Mouse (Mus musculus) gastrocnemius, postnatal 4 days (tissue): ENCODE results near the gene Scaf1. TPM values are rescaled to one million over a fixed set of nuclear protein-coding genes. Genes with fewer than 3 reads are reported as not detected.
A peak's percentile ranks its signal among the peaks of the same experiment; 100 is the strongest.

ENCODE experiments used
- DNase-seq, 2 experiments: peaks; one replicate each; pipeline ENCODE4 v3.0.0; 2021 to 2022; ENCODE audit warnings: low spot score in 2 of 2, mixed read lengths in 2 of 2
- long read RNA-seq, 2 experiments: library from polyadenylated mRNA; stranded (forward); transcript quantifications; one replicate each; pipeline ENCODE4 v2.0.0; 2021
- total RNA-seq, 2 experiments: library from RNA; stranded (reverse); gene quantifications; 2 replicates each; pipeline ENCODE4 v1.2.3; 2021

The Scaf1 gene
- 10 to 100 TPM; 74.1 to 76.0 TPM for total RNA-seq
- long read RNA-seq, experiment 1, full-length matches to known transcripts: 9 of 51 reads
- long read RNA-seq, experiment 1, partial matches to known transcripts: 29 of 51 reads
- long read RNA-seq, experiment 1, other reads (novel, unspliced or antisense): 13 of 51 reads
- long read RNA-seq, experiment 2, full-length matches to known transcripts: 10 of 61 reads
- long read RNA-seq, experiment 2, partial matches to known transcripts: 39 of 61 reads
- long read RNA-seq, experiment 2, other reads (novel, unspliced or antisense): 12 of 61 reads

DNA sequence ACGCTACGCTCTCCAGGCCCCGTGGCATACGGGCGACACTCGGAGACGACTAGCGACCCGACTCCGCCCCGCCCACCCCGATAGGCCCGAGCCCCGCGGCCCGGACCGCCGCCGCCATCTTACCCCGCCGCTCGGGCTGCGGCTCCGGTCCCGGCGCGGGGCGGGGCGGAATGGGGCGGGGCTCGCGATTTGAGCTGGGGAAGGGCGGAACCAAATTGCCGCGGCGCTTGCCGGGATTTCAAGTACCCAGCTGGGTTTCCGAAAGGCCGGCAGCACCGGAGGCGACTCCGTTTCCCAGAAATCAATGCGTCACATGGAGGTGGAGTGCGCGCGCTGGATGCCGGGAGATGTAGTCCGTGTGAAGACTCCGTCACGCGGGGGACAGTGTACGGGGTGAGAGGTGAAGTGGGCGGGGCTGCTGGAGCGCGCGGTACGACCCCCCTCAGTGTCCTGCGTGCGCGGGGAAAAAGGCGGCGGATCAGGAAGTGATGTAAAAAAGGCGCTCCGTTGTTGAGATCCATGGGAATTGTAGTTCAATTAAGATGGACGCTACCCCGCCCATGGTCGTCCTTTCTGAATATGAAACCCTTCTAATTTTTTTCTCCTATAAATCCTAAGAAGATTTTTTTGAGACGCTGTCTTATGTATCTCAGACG is at the start of gene Scaf1:
Scaf1 (minus strand) TSS at position 407 of the 656 bp plus-strand sequence.
- DNase-seq: peak; percentile 98 to 99

DNA sequence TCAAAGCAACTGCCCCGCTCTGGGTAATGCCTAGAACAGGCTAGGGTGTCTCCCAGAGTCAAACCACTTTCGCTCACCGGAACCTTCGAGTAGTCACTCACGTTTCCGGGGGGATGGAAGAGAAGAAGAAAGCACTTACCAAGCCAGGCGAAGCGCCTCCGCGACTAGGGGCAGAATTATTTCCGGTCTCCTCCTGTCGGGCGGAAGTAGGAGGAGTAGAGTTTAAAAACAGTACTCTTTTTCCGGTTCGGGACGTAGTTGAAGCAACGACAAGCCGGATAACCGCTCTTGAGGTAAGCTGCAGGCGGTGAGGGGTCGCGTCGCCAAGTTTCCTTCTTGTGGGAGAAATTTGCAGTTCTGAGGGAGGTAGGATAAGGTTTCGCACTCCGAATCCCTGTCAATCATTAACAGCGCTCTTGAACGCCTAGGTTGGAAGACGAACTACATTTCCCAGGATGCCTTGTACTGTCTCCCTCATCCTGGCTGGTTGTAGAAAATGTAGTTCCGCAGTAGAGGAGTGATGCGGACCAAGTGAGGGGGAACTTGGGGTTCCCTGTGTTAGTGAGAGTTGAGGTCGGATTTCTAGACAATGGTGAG is 46.2 kb upstream of the Scaf1 start, which contains the start of the genes Nosip and Prrg2:
Nosip (plus strand) TSS at position 191 of the 597 bp plus-strand sequence.
Prrg2 (minus strand) TSS at position 439 of the 597 bp plus-strand sequence.
- peak; percentile 81 to 90 for DNase-seq

DNA sequence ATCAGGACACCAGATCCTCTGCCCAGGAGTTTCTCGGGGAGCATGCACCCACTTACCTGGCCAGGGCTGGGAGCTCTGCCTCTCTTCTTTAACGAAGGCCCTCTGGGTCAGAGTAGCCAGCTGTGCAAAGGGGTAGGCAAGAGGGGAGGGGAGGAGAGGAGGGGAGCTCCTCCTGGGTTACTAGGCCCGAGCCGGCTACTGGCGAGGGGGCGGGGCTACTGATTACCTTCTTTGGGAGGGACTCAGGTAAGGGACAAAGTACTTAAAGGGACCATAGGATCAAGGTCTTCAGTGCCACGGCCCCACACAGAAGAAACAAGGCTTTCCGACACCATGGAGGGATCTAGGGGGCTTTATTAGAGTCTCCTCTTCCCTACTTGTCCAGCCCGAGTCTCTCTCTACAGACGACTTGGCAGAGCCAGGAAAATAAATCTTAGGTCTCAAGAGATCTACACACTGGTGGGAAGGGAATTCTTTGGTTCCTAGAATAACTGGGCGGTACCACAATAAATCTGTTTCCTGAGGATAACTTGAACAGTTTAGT is 45.4 kb upstream of the Scaf1 start:
- no peak for DNase-seq

DNA sequence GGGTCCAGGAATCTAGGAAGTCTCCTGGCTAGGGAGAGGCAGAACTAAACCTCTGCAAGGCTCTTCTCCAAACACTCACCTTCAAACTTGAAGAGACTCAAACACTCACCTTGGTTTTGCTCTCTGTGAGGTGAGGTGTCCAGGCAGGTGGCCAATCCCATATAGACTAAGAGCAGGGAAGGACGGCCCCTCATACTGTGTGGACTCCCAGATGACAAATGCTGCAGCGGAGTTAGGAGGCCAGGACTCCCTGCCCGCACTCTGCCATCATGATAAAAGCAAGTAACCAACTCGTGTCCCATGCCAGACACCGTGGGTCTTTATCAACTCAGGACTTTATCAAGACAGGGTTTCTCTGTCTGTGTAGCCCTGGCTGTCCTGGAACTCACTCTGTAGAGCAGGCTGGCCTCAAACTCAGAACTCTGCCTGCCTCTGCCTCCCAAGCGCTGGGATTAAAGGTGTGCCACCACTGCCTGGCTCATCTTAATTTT is 44.5 kb upstream of the Scaf1 start:
- DNase-seq: no peak

DNA sequence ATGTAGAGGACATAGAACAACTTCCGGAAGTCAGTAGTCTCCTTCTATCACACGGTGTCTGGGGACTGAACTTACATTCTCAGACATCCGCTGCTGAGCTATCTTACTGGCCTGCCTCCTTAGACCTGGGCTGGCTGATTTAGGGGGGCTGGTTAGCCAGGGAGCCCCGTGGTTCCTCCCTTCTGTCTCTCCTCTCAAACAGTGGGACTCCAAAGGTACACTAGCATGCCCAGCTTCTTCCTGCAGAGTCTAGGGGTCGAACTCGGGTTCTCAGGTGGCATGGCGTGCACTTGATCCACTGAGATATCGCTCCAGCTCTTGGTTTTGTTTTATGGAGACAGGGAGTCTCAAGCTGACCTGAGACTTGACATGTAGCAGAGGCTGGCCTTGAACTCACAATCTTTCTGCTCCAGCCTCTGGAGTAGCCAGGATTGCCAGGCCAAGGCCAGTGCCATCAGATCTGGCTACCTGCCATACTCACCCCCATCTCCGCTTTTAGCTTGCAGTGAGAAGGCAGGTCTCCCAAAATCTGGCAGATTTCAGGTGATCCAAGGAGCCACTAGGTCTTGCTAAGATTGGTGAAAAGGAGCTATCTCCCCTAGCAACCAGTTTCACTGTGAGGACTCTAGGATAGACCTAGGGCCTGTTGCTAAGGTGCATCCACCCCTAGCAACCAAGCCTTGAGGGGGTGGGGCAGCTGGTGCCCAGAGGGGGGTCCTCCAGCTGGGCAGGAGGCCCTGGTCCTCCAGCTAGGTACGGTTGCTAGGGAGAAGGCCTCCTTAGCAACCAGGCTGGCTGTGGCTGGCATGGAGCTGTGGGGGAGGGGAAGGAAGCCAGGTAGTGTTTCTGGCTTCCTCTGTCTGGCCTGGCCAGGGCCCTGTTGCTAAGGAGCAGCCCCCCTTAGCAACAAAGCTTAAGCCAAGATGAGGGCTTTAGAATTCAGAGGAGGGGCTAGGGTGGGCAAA is 42.7 kb upstream of the Scaf1 start:
- no peak for DNase-seq

DNA sequence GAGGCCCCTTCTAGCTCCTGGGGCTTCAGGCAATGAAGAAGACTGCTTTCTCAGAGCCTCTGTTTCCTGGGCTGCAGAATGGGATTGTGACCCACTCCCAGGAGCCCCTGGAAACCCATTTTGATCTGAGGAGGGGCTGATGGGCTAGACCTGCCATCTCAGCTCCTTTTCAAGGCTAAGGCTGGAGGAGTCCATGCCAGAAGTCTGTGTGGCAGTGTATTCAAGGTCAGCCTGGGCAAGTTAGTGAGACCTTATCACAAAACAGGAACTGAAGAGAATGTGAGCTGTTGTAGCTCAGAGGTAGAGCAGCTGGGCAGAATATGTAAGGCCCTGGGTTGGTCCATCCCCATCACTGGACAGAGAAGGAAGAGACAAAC is 40.8 kb upstream of the Scaf1 start:
- DNase-seq: no peak

DNA sequence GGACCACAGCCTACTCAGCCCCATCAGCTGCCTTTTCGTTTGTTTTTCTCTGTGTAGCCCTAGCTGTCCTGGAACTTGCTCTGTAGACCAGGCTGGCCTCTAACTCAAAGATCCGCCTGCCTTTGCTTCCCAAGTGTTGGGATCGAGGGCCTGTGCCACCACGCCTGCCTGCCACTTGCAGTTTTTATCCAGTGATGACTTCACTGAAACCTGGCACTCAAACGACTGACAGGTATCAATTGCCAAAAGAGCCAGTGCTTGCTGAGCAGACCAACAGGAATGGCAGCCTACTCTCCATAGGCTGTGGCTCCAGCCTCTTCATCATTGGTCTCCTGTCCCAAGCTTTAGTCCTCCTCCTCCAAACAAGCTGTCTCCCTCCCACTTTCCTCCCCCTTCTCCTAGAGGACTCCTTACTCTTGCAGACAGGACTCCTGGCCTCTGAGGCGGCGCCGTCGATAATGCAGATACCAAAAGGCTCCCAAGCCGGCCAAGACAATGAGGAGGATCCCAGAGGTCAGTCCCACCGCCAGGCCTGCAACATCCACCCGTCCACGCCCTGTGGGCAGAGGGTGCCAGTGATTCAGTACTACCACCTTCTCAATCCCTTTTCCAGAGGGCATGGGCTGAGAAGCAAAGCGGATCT is 40.3 kb upstream of the Scaf1 start:
- no peak for DNase-seq

DNA sequence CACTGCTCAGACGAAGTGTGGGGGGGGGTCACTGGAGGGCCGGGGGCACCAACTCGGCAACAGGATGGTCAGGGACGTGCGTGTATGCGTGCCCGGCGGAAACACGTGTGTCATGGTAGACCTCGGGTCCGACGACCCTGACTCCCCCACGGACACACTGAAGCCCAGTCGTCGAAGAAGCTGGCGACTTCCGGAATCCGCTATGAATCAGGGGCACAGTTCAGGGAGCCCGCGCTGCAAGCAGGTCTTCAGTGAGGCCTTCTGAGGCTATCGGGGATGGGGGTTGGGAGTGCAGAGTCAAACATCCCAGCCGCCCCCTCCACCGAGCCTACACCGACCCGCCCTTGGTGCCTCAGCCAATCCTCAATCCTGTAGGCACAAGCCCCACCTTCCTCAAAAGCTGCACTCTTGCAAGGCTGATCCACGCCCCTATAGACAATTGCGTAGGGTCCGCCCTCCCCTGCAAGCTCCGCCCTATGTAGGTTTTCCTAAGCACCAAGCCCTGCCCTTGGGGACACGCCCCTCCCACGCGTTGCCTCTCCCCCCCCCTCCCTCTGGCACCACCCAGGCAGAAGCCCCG is 37.9 kb upstream of the Scaf1 start:
- peak; percentile 78 to 90 for DNase-seq

DNA sequence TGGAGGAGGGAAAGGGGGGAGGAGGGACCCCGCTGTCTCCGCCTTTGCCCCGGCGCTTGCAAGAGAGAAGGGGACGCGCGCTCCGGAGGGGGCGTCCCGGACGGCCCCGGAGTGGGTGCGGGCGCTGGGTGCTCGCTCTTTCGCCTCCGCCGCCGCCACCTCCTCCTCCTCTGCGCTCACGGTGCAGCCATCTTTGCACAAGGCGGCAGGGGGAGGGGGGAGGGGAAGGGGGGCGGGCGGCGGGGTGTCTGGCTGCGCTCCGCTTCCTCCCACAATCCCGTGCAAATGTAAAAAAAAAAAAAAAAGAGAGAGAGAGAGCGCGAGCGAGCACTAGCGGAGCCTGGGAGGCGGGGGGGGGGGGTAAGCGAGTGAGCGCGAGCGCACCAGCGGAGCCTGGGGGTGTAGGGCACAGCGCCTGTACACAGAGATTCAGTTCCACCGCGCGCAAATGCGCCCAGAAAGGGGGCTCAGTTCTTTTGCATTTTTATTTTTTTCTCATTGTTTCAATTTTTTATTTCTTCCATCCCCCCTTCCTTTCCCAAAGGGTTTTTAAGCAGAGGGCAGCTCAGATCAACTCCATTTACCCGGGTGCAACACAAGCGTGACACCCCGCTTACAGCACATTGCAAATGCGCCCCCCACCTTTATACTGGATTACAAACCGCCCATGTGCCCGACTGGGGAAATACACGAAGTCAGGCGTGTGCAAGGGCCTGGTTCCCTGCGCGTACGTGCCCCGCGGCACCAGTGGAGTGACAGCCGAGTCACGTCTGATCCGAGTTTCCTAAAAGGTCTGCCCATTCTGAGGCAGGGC is 37.2 kb upstream of the Scaf1 start:
- peak in 1 of 2 experiments; percentile 80 for DNase-seq

DNA sequence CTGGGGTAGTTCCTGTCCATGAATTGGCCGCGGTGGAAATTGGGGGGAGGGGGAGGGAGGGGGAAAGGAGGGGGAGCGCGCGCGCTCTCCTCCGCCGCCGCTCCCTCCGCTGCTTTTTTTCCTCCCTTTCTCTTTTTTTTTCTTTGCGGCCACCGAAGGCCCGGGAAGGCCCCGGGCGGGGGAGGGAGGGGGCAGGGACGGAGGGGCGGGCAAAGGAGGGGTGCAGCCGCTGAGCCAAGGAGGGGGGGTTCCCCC is 36.6 kb upstream of the Scaf1 start, which contains the start of gene Prr12:
Prr12 (minus strand) TSS at position 20 of the 255 bp plus-strand sequence.
- DNase-seq: no peak

DNA sequence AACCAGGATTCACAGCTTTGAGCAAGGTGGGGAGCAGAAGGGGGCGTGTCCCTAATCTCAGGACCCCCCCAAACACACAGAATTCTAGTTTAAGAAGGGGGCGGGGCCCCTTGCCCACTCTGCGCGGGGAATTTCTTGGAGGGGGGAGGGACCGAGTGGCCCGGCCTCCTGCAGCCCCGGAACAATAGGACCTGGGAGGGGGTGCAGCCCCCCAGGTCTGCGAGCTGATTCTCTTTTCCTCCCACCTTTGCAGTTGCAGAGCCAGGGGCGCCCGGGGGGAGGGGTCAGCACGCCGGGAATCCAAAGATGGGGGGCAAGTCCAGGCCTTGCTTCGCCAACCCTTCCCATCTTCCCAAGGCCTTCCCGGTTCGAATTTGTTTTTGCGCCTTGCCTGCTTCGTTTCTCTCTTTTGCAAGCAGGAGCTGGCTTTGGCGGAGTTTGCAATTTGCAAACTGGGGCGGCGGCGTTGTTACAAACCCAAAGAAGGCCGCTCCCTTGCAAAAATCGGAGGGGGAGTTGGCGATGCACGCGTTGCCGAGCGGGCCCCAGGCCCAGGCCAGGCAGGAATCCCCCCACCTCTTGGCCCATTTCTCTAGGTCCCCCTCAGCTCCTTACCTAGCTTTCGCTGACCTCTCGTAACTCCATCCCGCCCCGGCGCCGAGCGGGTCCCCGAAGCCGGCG is 36.2 kb upstream of the Scaf1 start:
- DNase-seq: peak in 1 of 2 experiments; percentile 53

DNA sequence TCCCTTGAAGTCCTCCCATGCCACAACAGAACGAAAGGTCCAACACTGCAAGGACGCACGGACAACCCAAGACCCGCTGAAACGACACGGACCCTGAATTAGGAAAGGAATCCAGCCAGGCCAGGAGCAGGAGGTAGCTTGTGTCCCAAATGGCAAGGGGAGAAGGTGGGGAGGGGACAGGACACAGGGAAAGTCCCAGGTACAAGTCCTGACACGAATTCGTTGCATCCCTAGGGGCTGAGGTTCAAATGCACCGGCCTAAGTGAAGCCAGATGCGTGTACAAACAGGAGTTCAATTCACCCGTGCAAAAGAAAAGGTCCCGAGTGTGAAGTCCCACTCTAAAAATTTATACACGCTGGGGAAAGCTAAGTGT is 35.4 kb upstream of the Scaf1 start:
- no peak for DNase-seq

DNA sequence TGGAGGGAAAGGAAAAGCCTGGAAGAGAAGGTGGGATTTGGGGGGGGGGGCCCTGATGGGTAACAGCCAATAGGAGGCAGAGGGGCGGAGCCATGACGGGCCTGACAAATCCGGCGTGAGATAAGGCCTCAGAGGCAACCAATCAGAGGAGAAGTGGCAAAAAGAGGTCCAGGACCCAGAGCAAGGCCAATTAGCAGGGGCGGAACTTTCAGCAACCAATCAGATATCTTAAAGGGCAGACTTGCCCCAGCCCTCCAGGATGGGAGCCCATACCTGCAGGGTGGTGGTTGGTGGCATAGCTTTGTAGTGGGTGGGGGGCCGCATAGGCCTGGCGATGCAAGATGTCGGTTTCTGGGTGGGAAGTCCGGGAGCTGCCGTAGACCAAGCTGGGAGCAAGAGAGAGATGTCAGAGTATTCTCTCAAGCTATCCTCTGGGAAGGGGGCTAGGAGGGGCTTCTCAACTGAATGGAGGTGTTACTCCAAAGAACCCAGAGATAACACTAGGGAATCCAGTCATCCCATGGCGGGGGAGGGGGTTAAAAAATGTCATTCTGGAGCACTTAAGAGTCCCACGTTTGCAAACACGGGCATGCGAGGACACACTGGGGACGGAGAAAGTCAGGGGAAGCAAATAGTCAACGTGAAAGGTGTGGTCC is 34.9 kb upstream of the Scaf1 start:
- DNase-seq: peak; percentile 63 to 83

DNA sequence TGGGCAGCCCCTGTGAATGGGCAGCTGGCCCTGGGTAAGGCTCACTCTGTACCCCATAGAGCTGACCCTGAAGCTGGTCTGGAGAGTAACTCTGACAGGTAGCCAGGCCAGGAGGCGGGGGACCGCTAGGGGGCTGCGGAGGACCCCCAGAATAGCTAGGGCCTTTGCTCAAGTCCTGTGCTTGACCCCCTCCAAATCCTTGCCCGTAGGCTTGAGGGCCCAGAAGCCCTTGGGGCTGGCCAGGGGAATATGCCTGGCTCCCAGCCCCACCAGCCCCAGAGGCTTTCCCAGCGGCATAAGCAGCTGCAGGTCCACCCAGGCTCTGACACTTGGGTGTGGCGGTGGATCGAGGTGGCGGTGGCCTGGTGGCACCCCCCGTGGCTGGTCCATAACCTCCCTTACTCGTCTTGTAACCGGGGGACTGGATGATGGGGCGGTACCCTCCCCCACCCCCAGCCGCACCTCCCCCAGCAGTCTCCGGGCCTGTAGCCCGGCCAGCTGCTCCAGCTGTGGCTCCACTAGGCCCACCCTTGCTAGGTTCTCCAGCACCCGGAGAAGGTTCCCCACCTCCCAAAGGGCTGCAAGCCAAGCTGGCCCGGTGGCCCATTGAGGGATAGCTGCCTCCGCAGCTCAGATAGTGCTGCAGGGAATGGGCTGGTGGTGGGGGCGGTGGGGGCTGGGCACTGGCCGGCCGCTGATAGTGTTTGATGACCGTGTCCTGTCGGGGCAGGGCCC is 32.9 kb upstream of the Scaf1 start:
- DNase-seq: peak in 1 of 2 experiments; percentile 31

DNA sequence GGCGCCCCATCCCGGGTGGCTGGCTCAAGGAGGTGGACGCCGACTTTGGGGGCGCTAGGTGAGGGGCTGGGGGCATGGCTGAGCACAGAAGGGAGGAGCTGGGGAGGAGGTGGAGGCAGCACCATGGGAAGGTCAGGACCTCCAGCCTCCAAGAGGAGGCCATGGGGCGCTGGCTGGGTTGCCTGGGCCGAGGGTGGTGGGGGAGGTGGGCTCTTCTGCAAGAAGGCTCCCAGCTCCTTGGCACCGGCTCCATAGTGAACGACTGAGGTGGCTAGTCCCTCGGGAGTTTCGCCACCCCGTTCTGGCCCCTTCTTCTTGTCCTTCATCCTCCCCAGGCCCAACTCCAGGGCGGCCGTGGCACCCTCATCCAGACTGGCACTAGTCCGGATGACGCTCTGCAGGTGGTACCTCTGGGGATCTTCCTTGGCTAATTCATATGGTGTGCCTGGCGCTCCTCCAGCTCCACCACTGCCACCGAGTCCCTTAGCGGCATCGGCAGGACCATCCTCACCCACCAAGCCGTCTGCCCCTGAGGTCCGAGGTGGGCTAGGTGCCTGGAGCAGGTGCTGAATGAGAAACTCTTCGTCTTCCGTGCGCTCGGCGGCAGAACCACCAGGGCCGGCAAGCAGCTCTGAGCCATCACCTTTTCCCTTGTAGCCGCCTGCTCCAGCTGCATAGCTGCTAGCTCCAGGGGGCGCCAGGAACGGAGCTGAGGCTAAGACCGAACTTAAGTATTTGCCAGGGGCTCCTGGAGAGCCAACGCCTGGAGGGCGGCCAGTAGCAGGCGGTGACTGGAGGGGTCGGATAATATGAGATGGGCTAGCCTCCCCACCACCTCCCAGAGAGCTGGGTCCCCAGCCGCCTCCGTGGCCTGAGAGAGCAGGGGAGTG is 32.1 kb upstream of the Scaf1 start:
- no peak for DNase-seq

DNA sequence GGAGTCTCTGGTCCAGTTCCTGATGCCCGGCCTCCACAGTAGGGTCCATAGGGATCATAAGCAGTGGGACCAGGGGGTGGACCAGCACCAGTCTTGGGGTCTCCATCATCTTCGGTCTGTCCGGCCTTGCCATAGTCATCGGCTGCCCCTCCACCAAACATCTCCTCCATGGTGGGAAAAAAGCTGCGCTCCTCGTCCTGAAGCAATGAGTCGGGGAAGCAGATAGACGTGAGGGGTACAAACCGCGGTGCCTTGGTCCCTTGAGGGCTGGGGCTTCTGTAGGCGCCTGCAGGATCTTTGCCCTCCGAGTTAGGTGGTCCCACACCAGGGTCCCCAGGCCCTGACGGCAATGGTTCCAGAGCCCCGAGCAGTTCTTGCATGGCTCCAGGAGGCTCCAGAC is 31.3 kb upstream of the Scaf1 start:
- no peak for DNase-seq
